Mouse (Mus musculus) MEL (cell line): ENCODE results near the gene Camta1.
A peak's percentile ranks its signal among the peaks of the same experiment; 100 is the strongest.

Experiments used
- CTCF ChIP-seq, 3 experiments: IDR thresholded peaks in 2 of 3; conservative IDR thresholded peaks in 1 of 3; 2 replicates each; pipeline ENCODE4 v1.5.1; 2011 to 2012; ENCODE audit warnings: low read length in 3 of 3, low read depth in 2 of 3, mild to moderate bottlenecking in 2 of 3, improper control_type of control experiment in 1 of 3, inconsistent platforms in 1 of 3, mixed read lengths in 1 of 3, moderate library complexity in 1 of 3; ENCODE audit not compliant: control insufficient read depth in 1 of 3, insufficient read depth in 1 of 3, poor library complexity in 1 of 3, severe bottlenecking in 1 of 3
- E2F4 ChIP-seq: IDR thresholded peaks from 2 replicates; pipeline ENCODE4 v1.6.1; 2011; ENCODE audit warnings: low read depth, low read length, improper control_type of control experiment, borderline replicate concordance
- GATA1 ChIP-seq: IDR thresholded peaks from 2 replicates; pipeline ENCODE4 v1.6.1; 2011; ENCODE audit warnings: low read depth, low read length, improper control_type of control experiment
- MEF2A ChIP-seq: IDR thresholded peaks from 2 replicates; pipeline ENCODE4 v1.6.1; 2014; ENCODE audit warnings: low read depth, mild to moderate bottlenecking, inconsistent platforms, low read length, improper control_type of control experiment; ENCODE audit not compliant: poor library complexity, insufficient replicate concordance, severe bottlenecking; ENCODE audit errors: extremely low read depth
- POLR2AphosphoS2 ChIP-seq: IDR thresholded peaks from 2 replicates; pipeline ENCODE4 v1.6.1; 2011; ENCODE audit warnings: low read length, improper control_type of control experiment
- SIN3A ChIP-seq: IDR thresholded peaks from 2 replicates; pipeline ENCODE4 v1.6.1; 2012; ENCODE audit warnings: low read length, improper control_type of control experiment, inconsistent platforms
- ZKSCAN1 ChIP-seq: IDR thresholded peaks from 2 replicates; pipeline ENCODE4 v1.6.1; 2012; ENCODE audit warnings: low read depth, mild to moderate bottlenecking, inconsistent platforms, low read length, improper control_type of control experiment, moderate library complexity

DNA sequence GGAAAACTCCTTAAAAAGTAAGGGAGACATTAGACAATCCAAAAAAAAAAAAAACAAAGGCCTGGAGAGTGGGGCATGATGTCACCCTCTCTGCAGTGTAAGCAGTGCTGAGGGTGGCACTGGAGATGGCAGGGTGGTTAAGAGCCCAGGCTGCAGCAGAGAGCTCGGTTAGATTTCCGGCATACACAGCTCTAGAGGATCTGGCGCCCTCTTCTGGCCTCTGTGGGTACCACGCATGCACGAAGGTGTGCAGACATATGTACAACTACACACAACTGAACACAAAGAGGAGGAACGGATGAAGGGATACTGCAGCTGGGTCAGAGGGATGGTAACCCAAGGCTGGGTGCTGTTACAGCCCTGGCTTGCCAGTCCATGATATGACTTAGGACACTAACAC lies 854.7 kb downstream of the Camta1 start:
- TF ChIP-seq CTCF (IDR thresholded peaks at IDR 0.05 in 2 of 3, conservative IDR thresholded peaks at IDR 0.05 in 1 of 3; ENCODE audit: control insufficient read depth in 1 of 3, insufficient read depth in 1 of 3, low read depth in 2 of 3, low read length in 3 of 3, poor library complexity in 1 of 3, severe bottlenecking in 1 of 3) (peak; percentile 68 to 84 (median 79)), SIN3A (no peak), E2F4 (no peak), ZKSCAN1 (no peak), POLR2AphosphoS2 (no peak), GATA1 (no peak), MEF2A (no peak)
